Mouse (Mus musculus) layer of hippocampus, postnatal 25 days (tissue): ENCODE data around the gene Cacna1a. TPM values are rescaled to one million over a fixed set of nuclear protein-coding genes. Genes with fewer than 3 reads are reported as not detected.

Source experiments
- DNase-seq, 2 experiments: peaks; one replicate each; pipeline ENCODE4 v3.0.0; 2022; ENCODE audit warnings: mixed read lengths in 2 of 2, low spot score in 1 of 2; ENCODE audit errors: extremely low spot score in 1 of 2
- total RNA-seq, 2 experiments: library from RNA; stranded (reverse); gene quantifications; 2 replicates each; pipeline ENCODE4 v1.2.3; 2021

The Cacna1a gene
- total RNA-seq, 2 experiments from 2014 or later, result 175 to 232 TPM

DNA sequence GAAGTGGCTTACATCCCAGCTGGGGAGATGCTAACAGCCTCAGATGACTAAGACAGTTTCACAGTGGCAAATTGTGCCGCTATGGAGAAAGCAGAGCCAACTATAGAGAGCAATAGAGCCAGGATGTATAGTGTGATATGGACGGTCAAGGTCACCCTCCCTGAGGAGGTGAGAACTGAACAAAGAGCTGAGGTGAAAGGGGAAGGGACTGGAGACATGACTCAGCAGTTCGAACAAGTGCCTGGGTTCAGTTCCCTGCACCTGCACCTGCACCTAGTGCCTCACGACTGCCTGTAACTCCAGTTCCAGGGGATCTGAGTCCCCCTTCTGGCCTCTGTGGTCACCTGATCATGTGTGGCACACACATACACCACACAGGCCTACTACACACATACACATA, 241.9 kb downstream of the Cacna1a start:
- DNase-seq, result no peak

DNA sequence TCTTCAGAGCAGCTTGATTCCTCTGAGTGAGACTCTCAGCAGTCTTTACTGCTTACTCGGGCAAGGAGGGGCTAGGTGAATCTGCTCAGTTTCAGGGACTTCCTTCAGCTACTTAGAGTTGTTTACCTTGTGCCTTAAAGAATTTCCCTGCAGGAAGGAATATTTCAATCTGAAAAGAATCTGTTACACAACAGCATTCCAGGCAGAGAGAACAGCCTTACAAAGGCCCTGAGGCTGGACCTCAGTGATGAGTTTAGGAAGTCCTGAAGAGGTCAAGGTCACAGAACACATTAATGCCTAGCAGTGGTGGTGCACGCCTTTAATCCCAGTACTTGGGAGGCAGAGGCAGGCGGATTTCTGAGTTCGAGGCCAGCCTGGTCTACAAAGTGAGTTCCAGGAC, 243.6 kb downstream of the Cacna1a start:
- DNase-seq, result no peak

DNA sequence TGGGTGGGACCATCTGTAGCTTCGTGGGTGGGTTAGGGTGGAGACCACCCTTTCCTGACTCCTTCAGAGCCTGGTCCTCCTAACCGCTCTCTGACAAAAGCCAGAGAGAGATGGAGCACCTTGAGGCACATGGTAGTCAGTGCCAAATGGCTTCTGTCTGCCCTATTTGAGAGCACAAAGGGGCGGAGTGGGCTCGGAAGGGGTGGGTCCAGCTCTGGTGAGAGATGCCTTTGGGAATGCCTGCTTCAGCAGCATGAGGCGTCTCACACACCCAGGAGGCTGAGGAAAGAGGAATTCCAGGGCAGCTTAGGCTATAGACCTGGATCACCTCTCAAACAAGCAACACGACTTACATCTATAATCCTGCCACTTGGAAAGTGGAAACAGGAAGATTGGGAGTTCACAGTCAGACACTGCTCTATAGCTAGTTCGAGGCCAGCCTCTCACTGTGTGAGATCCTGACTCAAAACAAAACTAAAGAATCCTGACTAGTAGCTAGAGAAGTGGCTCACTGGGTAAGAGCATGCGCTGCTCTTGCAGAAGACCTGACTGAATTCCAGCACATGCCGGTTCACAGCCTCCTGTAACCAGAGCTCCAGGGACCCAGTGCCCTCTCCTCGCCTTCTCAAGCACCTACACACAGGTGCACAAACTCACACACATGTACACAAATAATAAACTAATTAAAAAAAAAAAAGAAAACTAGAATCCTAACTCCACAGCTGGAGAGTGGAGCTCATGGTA, 245.8 kb downstream of the Cacna1a start:
- DNase-seq, result no peak

DNA sequence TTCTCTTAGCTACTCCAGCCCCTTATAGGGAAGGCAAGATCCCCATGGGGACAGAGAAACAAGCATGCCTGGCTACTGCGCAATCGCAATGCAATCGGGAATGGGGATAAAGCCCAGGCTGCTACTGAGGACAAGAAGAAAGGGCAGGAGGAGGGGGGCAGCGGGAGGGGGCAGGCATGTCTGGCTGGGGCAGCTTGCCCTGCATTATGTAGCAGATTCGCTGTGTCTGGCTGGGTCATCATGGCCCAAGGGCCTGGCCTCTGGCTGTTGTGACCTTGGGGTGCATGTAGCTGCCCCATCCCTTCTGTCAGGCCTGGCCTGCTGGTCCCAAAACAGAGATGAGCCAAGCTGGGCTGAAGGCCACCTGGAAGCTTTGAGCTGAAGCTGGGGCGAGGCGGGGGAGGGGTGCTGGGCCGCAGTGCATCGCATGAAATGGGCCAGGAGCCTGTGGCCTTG, 246.6 kb downstream of the Cacna1a start:
- DNase-seq, result no peak

DNA sequence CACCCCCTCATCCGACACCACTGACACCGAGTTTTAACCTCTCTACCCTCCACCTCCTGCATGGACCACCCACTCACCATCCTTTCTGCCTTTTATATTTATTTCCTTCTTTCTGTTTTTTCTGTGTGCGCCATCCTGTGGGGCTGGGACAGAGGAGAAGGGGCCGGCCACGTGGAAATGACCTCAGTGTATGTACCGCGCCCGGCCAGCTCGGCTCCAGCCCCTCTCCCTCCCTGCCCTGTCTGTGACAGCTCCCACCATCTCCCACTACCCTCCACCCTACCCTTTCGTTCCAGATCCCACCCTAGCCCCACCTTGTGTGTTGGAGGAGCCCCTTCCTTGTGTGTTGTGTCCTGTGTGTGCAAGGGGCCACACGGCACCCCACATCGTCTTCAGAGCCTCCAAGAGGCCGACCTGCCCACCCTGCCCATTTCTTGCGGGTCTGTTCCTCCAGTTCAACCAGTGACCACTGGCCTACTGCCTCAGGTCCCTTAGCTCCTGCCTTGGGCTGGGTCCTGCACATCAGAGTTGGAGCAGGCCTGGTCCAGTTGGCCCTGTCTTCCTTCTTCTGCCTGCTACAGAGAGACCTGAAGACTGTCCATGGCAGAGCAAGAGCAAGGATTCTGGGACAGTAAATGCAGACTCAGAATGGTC, 247.3 kb downstream of the Cacna1a start:
- DNase-seq, result no peak

DNA sequence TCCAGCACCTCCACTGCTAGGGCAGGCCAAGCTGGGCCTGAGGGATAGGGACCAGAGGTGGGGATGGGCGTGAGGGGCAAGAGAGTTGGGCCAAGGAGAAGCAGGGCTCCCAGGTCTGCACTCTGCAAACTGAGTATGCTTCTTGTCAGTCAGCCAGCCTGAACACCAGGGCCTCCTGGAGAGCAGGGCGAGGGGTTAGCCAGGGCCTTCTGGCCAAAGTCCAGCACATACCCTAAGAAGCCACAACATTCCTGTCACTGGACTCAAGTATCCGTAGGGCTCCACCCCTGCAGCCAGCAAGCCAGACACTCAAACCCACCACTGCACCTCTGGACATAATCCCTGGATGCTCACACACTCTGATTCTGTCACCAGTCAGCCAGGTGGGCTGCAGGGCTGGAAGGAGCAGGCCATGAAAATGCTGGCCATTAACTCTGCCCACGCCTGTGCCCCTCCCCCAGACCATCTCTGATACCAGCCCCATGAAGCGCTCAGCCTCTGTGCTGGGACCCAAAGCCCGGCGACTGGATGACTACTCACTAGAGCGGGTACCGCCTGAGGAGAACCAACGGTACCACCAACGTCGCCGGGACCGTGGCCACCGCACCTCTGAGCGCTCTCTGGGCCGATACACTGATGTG, 247.9 kb downstream of the Cacna1a start:
- no peak for DNase-seq

DNA sequence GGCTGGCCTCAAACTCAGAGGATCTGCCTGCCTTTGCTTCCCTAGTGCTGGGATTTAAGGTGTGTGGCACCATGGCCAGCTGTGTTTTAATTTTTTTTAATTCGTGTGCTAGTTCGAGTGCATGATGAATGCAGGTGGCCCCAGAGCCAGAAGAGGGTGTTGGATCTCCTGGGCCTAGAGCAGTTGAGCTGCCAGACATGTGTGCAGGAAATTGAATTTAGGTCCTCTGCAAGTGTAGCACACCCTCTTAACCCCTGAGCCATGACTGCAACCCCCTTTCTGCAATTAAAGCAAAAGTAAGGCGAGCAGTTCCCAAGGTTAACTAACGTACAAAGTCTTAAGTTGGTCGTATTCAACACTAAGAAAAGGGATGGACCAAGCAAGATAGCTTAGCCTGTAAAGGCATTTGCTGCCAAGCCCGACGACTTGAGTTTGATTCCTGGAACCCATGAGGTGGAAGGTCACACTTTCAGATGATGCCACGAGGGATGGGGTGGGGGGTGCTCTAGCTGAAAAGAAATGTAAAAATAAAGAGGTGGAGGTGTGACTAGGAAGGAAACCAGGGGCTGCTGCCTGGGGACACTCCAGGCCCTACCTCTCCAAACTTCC, 249.8 kb downstream of the Cacna1a start:
- no peak for DNase-seq

DNA sequence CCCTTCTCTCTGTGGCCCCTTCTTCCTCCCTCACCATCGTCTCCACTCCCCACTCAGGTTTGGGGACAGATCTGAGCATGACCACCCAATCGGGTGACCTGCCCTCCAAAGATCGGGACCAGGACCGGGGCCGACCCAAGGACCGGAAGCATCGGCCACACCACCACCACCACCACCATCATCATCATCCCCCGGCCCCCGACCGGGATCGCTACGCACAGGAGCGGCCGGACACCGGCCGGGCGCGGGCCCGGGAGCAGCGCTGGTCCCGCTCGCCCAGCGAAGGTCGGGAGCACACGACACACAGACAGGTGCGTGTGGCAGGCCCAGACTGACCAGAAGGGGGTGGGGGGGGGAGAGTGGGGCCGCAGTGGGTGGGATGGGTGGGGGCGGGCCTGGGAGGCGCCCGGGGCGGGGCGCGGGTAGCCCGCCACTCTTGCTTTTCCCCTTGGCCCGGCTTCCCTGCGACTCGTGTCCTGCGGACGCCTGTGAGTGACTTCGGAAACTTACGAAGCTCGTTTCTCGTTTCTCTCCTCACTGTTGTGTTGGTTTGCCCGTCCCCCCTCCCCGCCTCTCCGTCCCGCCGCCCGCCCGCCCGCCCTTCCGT, 250.4 kb downstream of the Cacna1a start:
- no peak for DNase-seq

DNA sequence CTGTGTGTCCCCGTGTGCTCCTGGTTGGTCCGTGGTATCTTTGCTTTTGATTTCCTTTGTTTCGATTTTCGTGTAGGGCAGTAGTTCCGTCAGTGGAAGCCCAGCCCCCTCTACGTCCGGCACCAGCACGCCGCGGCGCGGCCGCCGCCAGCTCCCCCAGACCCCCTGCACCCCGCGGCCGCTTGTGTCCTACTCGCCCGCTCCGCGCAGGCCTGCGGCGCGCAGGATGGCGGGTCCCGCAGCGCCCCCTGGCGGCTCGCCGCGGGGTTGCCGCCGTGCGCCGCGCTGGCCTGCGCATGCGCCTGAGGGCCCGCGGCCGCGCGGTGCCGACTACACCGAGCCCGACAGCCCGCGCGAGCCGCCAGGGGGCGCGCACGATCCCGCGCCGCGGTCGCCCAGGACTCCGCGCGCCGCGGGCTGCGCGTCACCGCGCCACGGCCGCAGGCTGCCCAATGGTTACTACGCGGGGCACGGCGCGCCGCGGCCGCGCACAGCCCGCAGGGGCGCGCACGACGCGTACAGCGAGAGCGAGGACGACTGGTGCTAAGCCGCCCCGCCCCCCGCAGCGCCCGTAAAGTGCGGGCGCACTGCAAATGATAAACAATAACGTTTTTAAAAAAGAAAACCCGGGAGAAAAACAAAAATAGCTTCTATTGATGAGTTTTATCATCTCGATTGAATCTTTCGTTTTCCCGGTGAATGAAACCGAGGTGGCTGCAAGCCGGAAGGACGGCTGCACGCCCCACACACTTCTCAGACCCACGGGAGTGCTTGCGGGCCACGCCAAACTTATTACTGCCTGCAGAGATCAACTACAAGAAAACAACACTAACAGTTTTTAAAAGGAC, 251.1 kb downstream of the Cacna1a start:
- DNase-seq, result peak; percentile 84 to 95

DNA sequence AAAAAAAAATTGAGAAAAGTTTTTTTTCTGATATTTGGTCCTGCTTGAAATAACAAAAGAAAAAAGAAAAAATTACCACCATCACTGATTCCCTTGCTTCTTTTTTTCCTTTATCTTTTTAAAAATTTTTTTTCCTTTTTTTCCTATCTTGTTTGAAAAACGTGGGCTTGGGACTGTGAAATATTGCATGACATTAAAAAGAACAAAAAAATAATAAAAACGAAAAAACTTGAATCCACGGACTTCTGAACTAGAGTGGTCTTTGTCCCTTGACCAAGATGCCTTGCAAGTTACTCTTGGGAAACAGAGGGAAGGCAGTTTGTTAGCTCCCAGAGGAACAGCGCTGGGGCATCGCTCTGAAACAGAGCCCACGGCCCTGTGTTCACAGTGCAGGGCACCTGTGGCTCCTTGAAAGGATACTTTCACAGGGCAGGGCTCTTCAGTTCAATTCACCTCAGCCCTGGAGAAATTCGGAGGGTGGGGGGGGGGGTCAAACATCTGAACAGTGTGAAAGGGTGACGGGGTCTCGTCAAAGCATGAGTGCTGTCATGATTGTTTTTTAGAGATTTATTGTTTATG, 251.9 kb downstream of the Cacna1a start:
- no peak for DNase-seq

DNA sequence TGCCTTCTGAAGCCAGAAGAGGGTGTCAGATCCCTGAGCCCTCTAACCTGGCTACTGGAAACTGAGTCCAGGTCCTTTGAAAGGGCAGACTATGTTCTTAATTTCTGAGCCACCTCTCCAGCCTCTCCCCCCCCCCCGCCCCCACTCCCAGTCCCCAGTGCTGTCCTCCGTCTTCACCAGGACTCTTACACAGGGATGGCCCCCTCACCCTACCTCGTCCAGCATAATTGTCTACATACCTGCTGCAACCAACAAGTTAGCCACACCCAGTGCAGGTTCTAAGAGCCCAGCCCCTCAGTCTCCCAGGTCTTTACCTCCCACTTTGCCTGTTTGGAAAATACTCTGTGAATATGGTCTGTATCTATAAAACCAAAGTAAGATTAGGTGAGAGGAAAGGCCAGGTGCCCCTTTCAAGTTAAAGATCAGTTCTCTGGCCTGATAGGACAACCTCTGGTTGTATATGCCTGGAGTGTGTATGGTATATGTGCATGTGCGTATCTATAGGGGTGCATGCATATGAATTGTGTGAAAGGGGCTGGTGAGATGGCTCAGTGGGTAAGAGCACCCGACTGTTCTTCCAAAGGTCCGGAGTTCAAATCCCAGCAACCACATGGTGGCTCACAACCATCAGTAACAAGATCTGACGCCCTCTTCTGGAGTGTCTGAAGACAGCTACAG, 252.5 kb downstream of the Cacna1a start:
- no peak for DNase-seq

DNA sequence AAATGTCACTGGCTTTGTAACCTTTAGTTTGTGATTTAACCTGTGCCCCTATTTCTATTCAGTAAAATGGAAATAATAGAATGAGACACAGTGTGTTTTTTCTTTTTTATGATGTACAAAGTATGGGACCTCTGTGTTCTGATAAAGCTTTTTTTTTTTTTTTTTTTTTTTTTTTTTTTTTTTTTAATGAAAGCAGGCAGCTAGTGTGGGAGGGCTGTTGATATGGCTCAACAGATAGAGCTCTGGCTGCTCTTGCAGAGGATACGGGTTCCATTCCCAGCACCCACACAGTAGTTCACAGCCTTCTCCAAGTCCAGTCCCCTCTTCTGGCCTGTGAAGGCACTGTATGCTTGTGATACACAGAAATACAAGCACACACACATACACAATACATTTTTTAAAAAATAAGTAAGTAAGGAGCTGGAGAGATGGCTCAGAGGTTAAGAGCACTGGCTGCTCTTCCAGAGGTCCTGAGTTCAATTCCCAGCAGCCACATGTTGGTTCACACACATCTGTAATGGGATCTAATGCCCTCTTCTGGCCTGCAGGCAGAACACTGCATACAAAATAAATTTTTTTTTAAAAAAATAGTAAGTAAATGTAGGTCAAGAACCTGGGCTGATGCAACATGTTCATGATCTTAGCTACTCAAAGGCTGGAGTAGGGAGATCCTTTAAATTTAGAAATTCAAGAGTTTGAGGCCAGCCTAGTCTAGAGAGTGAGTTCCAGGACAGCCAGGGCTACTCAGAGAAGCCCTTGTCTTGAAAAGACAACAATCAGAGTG, 253.5 kb downstream of the Cacna1a start:
- no peak for DNase-seq

DNA sequence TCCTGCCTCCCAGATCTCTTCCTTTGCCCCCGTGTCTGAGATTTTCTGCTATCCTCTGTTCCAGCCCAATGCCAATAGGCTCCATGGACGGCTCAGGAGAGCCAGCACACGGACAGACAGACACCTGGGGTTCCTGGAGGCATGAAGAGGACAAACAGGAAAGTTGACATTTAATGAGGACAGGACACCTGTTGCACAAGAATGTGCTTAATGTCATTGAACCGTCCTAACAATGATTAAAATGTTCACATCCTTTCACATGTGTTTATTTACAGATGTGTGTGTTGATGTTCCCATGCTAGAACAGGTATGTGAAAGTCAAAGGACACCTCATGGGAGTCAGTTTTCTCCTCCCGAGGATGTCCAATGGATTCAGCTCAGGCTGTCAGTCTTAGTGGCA, 254.8 kb downstream of the Cacna1a start:
- DNase-seq, result no peak

DNA sequence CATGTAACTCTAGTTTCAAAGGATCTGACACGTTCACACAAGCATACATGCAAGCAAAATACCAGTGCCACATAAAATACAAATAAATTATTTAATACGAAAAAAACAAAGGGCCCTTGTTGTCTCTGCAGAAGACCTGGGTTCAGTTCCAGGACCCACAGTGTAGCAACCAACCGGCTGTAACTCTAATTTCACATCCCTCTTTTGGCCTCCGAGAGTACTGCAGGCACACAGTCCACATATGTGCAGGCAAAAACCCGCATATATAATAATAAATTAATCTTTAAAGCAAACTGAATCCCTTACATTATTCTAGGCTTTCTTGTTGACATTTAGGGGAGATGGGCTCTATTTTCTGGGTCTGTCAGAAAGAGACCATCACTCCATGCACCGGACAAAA, 258.6 kb downstream of the Cacna1a start:
- no peak for DNase-seq

DNA sequence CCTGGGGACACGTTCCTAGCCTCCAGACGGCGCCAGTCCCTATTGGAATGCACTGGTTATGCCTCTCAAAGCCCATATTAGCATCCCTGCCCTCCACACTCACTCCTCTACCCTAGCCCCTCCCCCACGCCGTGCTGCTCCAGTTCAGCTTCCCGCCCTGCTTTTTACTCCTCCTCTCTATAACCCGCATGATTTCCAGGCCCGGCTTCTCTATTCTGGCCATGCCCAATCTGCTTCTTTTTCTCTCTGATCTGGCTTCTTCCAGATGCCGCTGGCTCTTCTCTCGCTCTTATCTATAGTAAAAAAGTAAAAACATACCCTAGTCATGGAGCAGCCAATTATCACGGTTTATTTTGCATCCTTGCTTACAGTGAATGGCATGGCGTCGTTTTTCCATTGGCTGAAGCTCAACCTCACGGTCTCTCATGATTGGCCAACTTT, 259.2 kb downstream of the Cacna1a start:
- no peak for DNase-seq

DNA sequence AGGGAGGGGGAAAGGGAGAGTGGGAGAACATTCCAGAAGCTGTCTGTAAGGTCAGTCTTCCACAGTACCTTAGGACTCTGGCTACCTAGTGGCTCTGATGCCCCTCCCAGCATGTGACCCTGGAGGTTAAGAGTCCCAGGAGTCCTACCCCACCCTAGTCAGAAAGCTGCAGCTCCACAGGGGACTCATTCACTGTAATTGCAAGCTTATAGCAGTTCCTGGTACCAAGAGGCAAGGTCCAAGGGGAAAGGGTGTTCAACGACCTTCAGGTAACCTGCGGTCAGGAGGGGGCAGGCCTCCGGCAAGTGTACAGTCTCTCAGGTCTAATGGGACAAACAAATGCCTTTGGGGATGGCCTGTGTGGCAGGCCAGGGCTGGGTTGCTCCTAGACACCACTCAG, 262.0 kb downstream of the Cacna1a start:
- DNase-seq, result no peak

DNA sequence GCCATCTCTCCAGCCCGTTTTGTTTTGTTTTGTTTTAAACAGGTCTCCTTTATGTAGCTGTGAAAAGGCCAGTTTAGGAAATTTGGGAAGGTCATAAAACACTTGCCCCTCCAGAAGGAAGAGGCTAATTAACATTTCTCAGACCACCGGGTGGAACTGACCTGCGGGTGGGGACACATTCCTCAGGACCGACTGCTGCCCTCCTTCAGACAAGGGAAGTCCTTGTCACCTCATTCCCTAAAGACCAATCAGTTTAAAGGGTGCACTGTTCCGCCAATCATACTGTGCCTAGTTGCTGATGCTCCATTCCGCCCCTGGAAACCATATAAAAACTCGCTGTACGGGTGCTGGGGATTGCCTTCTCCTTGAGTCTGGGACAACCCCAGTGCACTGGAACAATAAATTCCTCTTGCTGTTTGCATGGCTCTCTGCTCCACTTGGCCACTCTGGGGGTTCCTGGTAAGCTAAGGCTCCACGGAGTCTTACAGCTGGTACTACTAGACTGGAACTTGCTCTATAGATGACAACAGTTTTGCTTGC, 264.9 kb downstream of the Cacna1a start:
- DNase-seq, result no peak

DNA sequence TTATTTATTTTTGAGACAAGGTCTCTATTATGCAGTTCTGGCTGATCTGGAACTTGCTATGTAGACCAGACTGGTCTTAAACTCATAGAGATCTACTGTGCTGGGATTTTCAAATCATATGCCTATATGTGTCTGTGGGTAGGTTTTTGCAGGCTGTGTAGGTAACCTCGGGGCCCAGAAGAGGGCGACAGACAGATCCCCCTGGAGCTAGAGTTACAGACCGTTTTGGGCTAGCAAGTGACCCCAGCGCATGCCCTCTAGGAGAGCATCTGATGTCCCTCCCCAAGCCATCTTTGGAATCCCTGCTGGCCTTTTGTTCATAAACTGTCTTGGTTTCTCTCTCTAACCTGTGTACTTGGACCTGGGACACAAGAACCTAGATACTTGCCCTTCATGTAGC, 266.4 kb downstream of the Cacna1a start:
- DNase-seq, result no peak
